Mouse (Mus musculus) limb, embryonic 13.5 days (tissue): ENCODE measurements at regions not wholly inside any gene's neighbourhood (a gene's known extent, or its start where the extent isn't known, plus 50 kb on each side); places are given as distances from the start of the nearest gene placed in this dataset.
A peak's percentile ranks its signal among the peaks of the same experiment; 100 is the strongest.

ENCODE experiments used
- ATAC-seq: fragments of 200-750 bp; cut with Nextera tagmentation; 2 replicates; pipeline ENCODE4 v1.8.0; 2017; ENCODE audit warnings: low read depth, moderate number of reproducible peaks, moderate TSS enrichment; ENCODE audit not compliant: low FRiP score
- H3K27ac ChIP-seq: fragments of 300-500 bp; sonication (generic); 2 replicates; pipeline ENCODE4 v1.5.1; 2015; ENCODE audit warnings: inconsistent platforms, mild to moderate bottlenecking, moderate library complexity
- H3K27me3 ChIP-seq: fragments of 300-500 bp; sonication (generic); 2 replicates; pipeline ENCODE4 v1.6.1; 2015; ENCODE audit warnings: mild to moderate bottlenecking, inconsistent platforms
- H3K36me3 ChIP-seq: fragments of 300-500 bp; sonication (generic); 2 replicates; pipeline ENCODE4 v1.6.1; 2015; ENCODE audit warnings: inconsistent platforms, mild to moderate bottlenecking, moderate library complexity
- H3K4me1 ChIP-seq: fragments of 300-500 bp; sonication (generic); 2 replicates; pipeline ENCODE4 v1.6.1; 2015; ENCODE audit warnings: inconsistent platforms
- H3K4me2 ChIP-seq: fragments of 300-500 bp; sonication (generic); replicated peaks from 2 replicates; pipeline ENCODE4 v1.6.1; 2015; ENCODE audit warnings: inconsistent platforms, mild to moderate bottlenecking, moderate library complexity
- H3K4me3 ChIP-seq: fragments of 300-500 bp; sonication (generic); 2 replicates; pipeline ENCODE4 v1.5.1; 2015; ENCODE audit warnings: moderate library complexity, mild to moderate bottlenecking, inconsistent platforms
- H3K9ac ChIP-seq: fragments of 300-500 bp; sonication (generic); 2 replicates; pipeline ENCODE4 v1.6.1; 2015; ENCODE audit warnings: mild to moderate bottlenecking, inconsistent platforms
- H3K9me3 ChIP-seq: fragments of 300-500 bp; sonication (generic); 2 replicates; pipeline ENCODE4 v1.6.1; 2016; ENCODE audit warnings: inconsistent platforms
- WGBS: fragments of 180-500 bp; shearing (Covaris S2); methylation state at CpG from one replicate; pipeline ENCODE4 v1.1.7; 2015; 5-methylcytosine and 5-hydroxymethylcytosine counted together

GRCm38 (mm10) chr17:83081729-83082128 is 133.4 kb upstream of the Pkdcc start:
- Histone ChIP-seq H3K36me3 (no peaks in the 10 kb centered on the region), H3K4me3 (no peak overlapping the region), H3K9me3 (no peaks in the 10 kb centered on the region; the same call in 1 of the 2 replicates), H3K9ac (no peak overlapping the region), H3K4me1 (peaks cover 63% of the 10 kb centered on the region), H3K27ac (no peak overlapping the region), H3K4me2 (no peak overlapping the region), H3K27me3 (peaks cover 48% of the 10 kb centered on the region)
- WGBS, result 27% methylated on average over 8 of the region's 8 CpGs
- no peak for ATAC-seq

GRCm38 (mm10) chr17:83083521-83083920 is 131.6 kb upstream of the Pkdcc start:
- Histone ChIP-seq H3K36me3 (no peaks in the 10 kb centered on the region), H3K27ac (peak overlapping the region; percentile 39; the same call in 1 of the 2 replicates)

GRCm38 (mm10) chr17:83085792-83086475 is 129.2 kb upstream of the Pkdcc start:
- ATAC-seq, result peak; percentile 53; the same call in 1 of the 2 replicates
- peaks cover 38% of the 10 kb centered on the region for H3K27me3 ChIP-seq
- no peak overlapping the region for H3K9ac ChIP-seq
- no peak overlapping the region for H3K4me2 ChIP-seq
- H3K27ac ChIP-seq, result no peak overlapping the region
- H3K9me3 ChIP-seq, result no peaks in the 10 kb centered on the region
- 76% methylated on average over 10 of the region's 10 CpGs for WGBS
- H3K4me3 ChIP-seq, result no peak overlapping the region
- peaks cover 67% of the 10 kb centered on the region for H3K4me1 ChIP-seq
- H3K36me3 ChIP-seq, result no peaks in the 10 kb centered on the region

More at GRCm38 (mm10) chr17:83083521-83083920, 131.6 kb upstream of the Pkdcc start:
- Histone ChIP-seq H3K27me3 (peaks cover 41% of the 10 kb centered on the region), H3K9me3 (no peaks in the 10 kb centered on the region; the same call in 1 of the 2 replicates), H3K4me3 (no peak overlapping the region), H3K4me1 (peaks cover 56% of the 10 kb centered on the region), H3K9ac (no peak overlapping the region), H3K4me2 (no peak overlapping the region)
- no peak for ATAC-seq
- 53% methylated on average over 3 of the region's 3 CpGs for WGBS

GRCm38 (mm10) chr17:83086703-83087102 is 128.4 kb upstream of the Pkdcc start:
- no peak overlapping the region for H3K9ac ChIP-seq
- no peak overlapping the region for H3K4me2 ChIP-seq
- no peak overlapping the region for H3K4me3 ChIP-seq
- H3K9me3 ChIP-seq, result no peaks in the 10 kb centered on the region
- peaks cover 45% of the 10 kb centered on the region for H3K27me3 ChIP-seq
- peaks cover 62% of the 10 kb centered on the region for H3K4me1 ChIP-seq
- no peak for ATAC-seq
- 79% methylated on average over 2 of the region's 2 CpGs for WGBS
- H3K27ac ChIP-seq, result no peak overlapping the region
- no peaks in the 10 kb centered on the region for H3K36me3 ChIP-seq

- no peak for ATAC-seq
- Histone ChIP-seq H3K4me2 (no peak overlapping the region), H3K36me3 (no peaks in the 10 kb centered on the region), H3K9ac (no peak overlapping the region), H3K4me1 (peaks cover 46% of the 10 kb centered on the region), H3K27ac (no peak overlapping the region), H3K4me3 (no peak overlapping the region), H3K9me3 (no peaks in the 10 kb centered on the region), H3K27me3 (peaks cover 58% of the 10 kb centered on the region)
- 72% methylated on average over 2 of the region's 2 CpGs for whole genome bisulfite sequencing
Measured at GRCm38 (mm10) chr17:83088471-83088870, 126.6 kb upstream of the Pkdcc start.

- H3K9ac ChIP-seq, result no peak overlapping the region
- 53% methylated on average over 10 of the region's 10 CpGs for WGBS
Measured at GRCm38 (mm10) chr17:83089856-83090692, 125.0 kb upstream of the Pkdcc start.

GRCm38 (mm10) chr17:83093862-83094261 is 121.2 kb upstream of the Pkdcc start:
- no peak for ATAC-seq
- H3K36me3 ChIP-seq, result no peaks in the 10 kb centered on the region
- H3K4me1 ChIP-seq, result peaks cover 28% of the 10 kb centered on the region
- H3K4me2 ChIP-seq, result no peak overlapping the region
- 76% methylated on average over 5 of the region's 5 CpGs for WGBS
- H3K9me3 ChIP-seq, result no peaks in the 10 kb centered on the region
- H3K27ac ChIP-seq, result no peak overlapping the region
- peaks cover 90% of the 10 kb centered on the region for H3K27me3 ChIP-seq
- H3K9ac ChIP-seq, result no peak overlapping the region
- H3K4me3 ChIP-seq, result no peak overlapping the region

More at GRCm38 (mm10) chr17:83089856-83090692, 125.0 kb upstream of the Pkdcc start:
- H3K4me1 ChIP-seq, result peaks cover 32% of the 10 kb centered on the region
- ATAC-seq, result peak; percentile 6; the same call in 1 of the 2 replicates
- no peak overlapping the region for H3K27ac ChIP-seq
- no peaks in the 10 kb centered on the region for H3K9me3 ChIP-seq
- no peak overlapping the region for H3K4me2 ChIP-seq
- peaks cover 69% of the 10 kb centered on the region for H3K27me3 ChIP-seq
- no peaks in the 10 kb centered on the region for H3K36me3 ChIP-seq
- no peak overlapping the region for H3K4me3 ChIP-seq

GRCm38 (mm10) chr17:83096451-83096850 is 118.6 kb upstream of the Pkdcc start:
- Histone ChIP-seq H3K4me3 (no peak overlapping the region), H3K9ac (no peak overlapping the region), H3K27me3 (peaks cover 96% of the 10 kb centered on the region), H3K27ac (no peak overlapping the region), H3K9me3 (no peaks in the 10 kb centered on the region), H3K4me2 (no peak overlapping the region), H3K36me3 (no peaks in the 10 kb centered on the region), H3K4me1 (peaks cover 31% of the 10 kb centered on the region)
- no peak for ATAC-seq
- WGBS, result 51% methylated on average over 8 of the region's 8 CpGs

- Histone ChIP-seq H3K4me3 (no peak overlapping the region), H3K9me3 (no peaks in the 10 kb centered on the region), H3K9ac (no peak overlapping the region), H3K4me2 (no peak overlapping the region; the same call in 1 of the 2 replicates), H3K4me1 (peaks cover 42% of the 10 kb centered on the region), H3K27me3 (peaks cover 95% of the 10 kb centered on the region), H3K36me3 (no peaks in the 10 kb centered on the region), H3K27ac (no peak overlapping the region)
- ATAC-seq, result no peak
- WGBS, result 55% methylated on average over 16 of the region's 16 CpGs
Measured at GRCm38 (mm10) chr17:83097998-83098397, 117.1 kb upstream of the Pkdcc start.

- Histone ChIP-seq H3K27me3 (peaks cover 92% of the 10 kb centered on the region), H3K4me1 (peaks cover 45% of the 10 kb centered on the region)
- 0 out of 2 replicates have a peak, but pooled peaks have one; percentile 18 for ATAC-seq
Measured at GRCm38 (mm10) chr17:83098679-83099413, 116.2 kb upstream of the Pkdcc start.

GRCm38 (mm10) chr17:83101035-83101434 is 114.1 kb upstream of the Pkdcc start:
- Histone ChIP-seq H3K9ac (no peak overlapping the region), H3K4me3 (no peak overlapping the region), H3K27me3 (peaks cover 79% of the 10 kb centered on the region), H3K9me3 (no peaks in the 10 kb centered on the region), H3K36me3 (no peaks in the 10 kb centered on the region), H3K27ac (peak overlapping the region; percentile 33; the same call in 1 of the 2 replicates), H3K4me1 (peaks cover 48% of the 10 kb centered on the region), H3K4me2 (no peak overlapping the region)
- 28% methylated on average over 7 of the region's 7 CpGs for WGBS
- ATAC-seq, result no peak

More at GRCm38 (mm10) chr17:83098679-83099413, 116.2 kb upstream of the Pkdcc start:
- 24% methylated on average over 12 of the region's 12 CpGs for WGBS
- Histone ChIP-seq H3K27ac (no peak overlapping the region), H3K9me3 (no peaks in the 10 kb centered on the region), H3K4me2 (no peak overlapping the region), H3K36me3 (no peaks in the 10 kb centered on the region), H3K4me3 (no peak overlapping the region), H3K9ac (no peak overlapping the region)
